Mouse (Mus musculus) cerebellum, adult 2 months (tissue): ENCODE results near the gene Polr3gl. TPM values are rescaled to one million over a fixed set of nuclear protein-coding genes. Genes with fewer than 3 reads are reported as not detected.

ENCODE experiments used
- DNase-seq, 2 experiments: peaks; one replicate each; pipeline ENCODE4 v3.0.0; 2021
- H3K27ac ChIP-seq: fragments of 200-500 bp; 2 replicates; pipeline ENCODE4 v1.5.1; 2012; ENCODE audit warnings: low read length, control low read depth, inconsistent platforms; ENCODE audit not compliant: insufficient read depth
- H3K27me3 ChIP-seq: fragments of 200-500 bp; 2 replicates; pipeline ENCODE4 v1.6.1; 2012; ENCODE audit warnings: inconsistent platforms, mild to moderate bottlenecking, low read length, moderate library complexity; ENCODE audit not compliant: control insufficient read depth, insufficient read depth
- H3K4me1 ChIP-seq: fragments of 200-500 bp; 2 replicates; pipeline ENCODE4 v1.6.1; 2011; ENCODE audit warnings: low read length; ENCODE audit not compliant: control insufficient read depth, insufficient read depth
- H3K4me3 ChIP-seq: fragments of 200-500 bp; replicated peaks from 2 replicates; pipeline ENCODE3; 2011; ENCODE audit warnings: mild to moderate bottlenecking, low read depth, low read length, control low read depth; ENCODE audit not compliant: insufficient read depth
- CTCF ChIP-seq: fragments of 200-500 bp; IDR thresholded peaks from 2 replicates; pipeline ENCODE4 v1.5.1; 2011; ENCODE audit warnings: low read depth, mild to moderate bottlenecking, control low read depth, low read length, moderate library complexity, borderline replicate concordance; ENCODE audit not compliant: insufficient read depth
- POLR2A ChIP-seq: fragments of 200-500 bp; IDR thresholded peaks from 2 replicates; pipeline ENCODE4 v1.6.1; 2011; ENCODE audit warnings: low read length, control low read depth, borderline replicate concordance; ENCODE audit not compliant: insufficient read depth
- WGBS: fragments of 180-500 bp; shearing (Covaris S2); methylation state at CpG from one replicate; pipeline ENCODE4 v1.1.7; 2018; 5-methylcytosine and 5-hydroxymethylcytosine counted together
- polyA plus RNA-seq: library from polyadenylated mRNA; depleted of rRNA; stranded (reverse); fragments of >200 nt; gene quantifications from 2 replicates; pipeline ENCODE4 v1.2.3, GENCODE M21; 2012

Polr3gl gene
- polyA plus RNA-seq, 1 experiment, result 55.5 TPM

- TF ChIP-seq CTCF, result no peak
- peak; percentile 35; the same call in 1 of the 2 replicates for TF ChIP-seq POLR2A
- peaks cover 18% of the 10 kb centered on the region for H3K4me1 ChIP-seq
- H3K4me3 ChIP-seq, result peak within 1 kb of the TSS; percentile 73
- peak within 1 kb of the TSS; percentile 99 for H3K27ac ChIP-seq
- H3K27me3 ChIP-seq, result no peaks in the 10 kb centered on the region
- peak; percentile 92 to 93 for DNase-seq
- WGBS, result under 1% methylated on average over 23 of the region's 23 CpGs
These were observed 2.3 kb upstream of the Polr3gl start, which contains the start of gene Ankrd34a for GRCm38 (mm10) chr3:96596228-96596707. TSS of gene Ankrd34a (plus strand) at chr3:96596636.

- 8% methylated on average over 6 of the region's 6 CpGs for WGBS
- TF ChIP-seq POLR2A, result no peak
- no peak for TF ChIP-seq CTCF
- Histone ChIP-seq H3K27me3 (no peaks in the 10 kb centered on the region), H3K4me1 (peaks cover 18% of the 10 kb centered on the region), H3K4me3 (peak overlapping the region; percentile 73), H3K27ac (peak overlapping the region; percentile 99)
- DNase-seq, result peak; percentile 59 to 76
These were observed 1.7 kb upstream of the Polr3gl start for GRCm38 (mm10) chr3:96595661-96596060.

- Histone ChIP-seq H3K27ac (no peak overlapping the region), H3K4me1 (peaks cover 18% of the 10 kb centered on the region), H3K27me3 (no peaks in the 10 kb centered on the region), H3K4me3 (no peak overlapping the region)
- WGBS, result 72% methylated on average over 5 of the region's 5 CpGs
- TF ChIP-seq CTCF (no peak), POLR2A (no peak)
- no peak for DNase-seq
These were observed 870 bp upstream of the Polr3gl start for GRCm38 (mm10) chr3:96594851-96595250.

- H3K4me1 ChIP-seq, result peaks cover 9% of the 10 kb centered on the region; the same call in 1 of the 2 replicates
- TF ChIP-seq POLR2A (no peak), CTCF (no peak)
- H3K4me3 ChIP-seq, result peak overlapping the region; percentile 84
- H3K27ac ChIP-seq, result peak overlapping the region; percentile 83
- peak; percentile 51 to 53 for DNase-seq
- no peaks in the 10 kb centered on the region for H3K27me3 ChIP-seq
- WGBS, result under 1% methylated on average over 10 of the region's 10 CpGs
These were observed 607 bp downstream of the Polr3gl start for GRCm38 (mm10) chr3:96593374-96593773.

- no peak for TF ChIP-seq CTCF
- no peak for TF ChIP-seq POLR2A
- Histone ChIP-seq H3K4me1 (peaks cover 9% of the 10 kb centered on the region; the same call in 1 of the 2 replicates), H3K4me3 (no peak overlapping the region), H3K27ac (no peak overlapping the region), H3K27me3 (no peaks in the 10 kb centered on the region; the same call in 1 of the 2 replicates)
- WGBS, result 78% methylated on average over 4 of the region's 4 CpGs
- DNase-seq, result no peak
These were observed 3.3 kb downstream of the Polr3gl start for GRCm38 (mm10) chr3:96590657-96591056.

- H3K27ac ChIP-seq, result no peak overlapping the region
- H3K27me3 ChIP-seq, result no peaks in the 10 kb centered on the region; the same call in 1 of the 2 replicates
- 91% methylated on average over 5 of the region's 5 CpGs for WGBS
- no peak for TF ChIP-seq POLR2A
- TF ChIP-seq CTCF, result no peak
- no peak for DNase-seq
- no peak overlapping the region for H3K4me3 ChIP-seq
- H3K4me1 ChIP-seq, result no peaks in the 10 kb centered on the region; the same call in 1 of the 2 replicates
These were observed 10.6 kb downstream of the Polr3gl start for GRCm38 (mm10) chr3:96583386-96583785.

GRCm38 (mm10) chr3:96581771-96582515 lies 12.0 kb downstream of the Polr3gl start:
- TF ChIP-seq POLR2A (no peak), CTCF (no peak)
- 80% methylated on average over 16 of the region's 16 CpGs for WGBS
- DNase-seq, result no peak

GRCm38 (mm10) chr3:96581141-96581540 lies 12.8 kb downstream of the Polr3gl start:
- 73% methylated on average over 6 of the region's 6 CpGs for WGBS
- H3K4me3 ChIP-seq, result no peak overlapping the region
- H3K27me3 ChIP-seq, result no peaks in the 10 kb centered on the region
- no peak overlapping the region for H3K27ac ChIP-seq
- no peak for TF ChIP-seq POLR2A
- TF ChIP-seq CTCF, result no peak
- no peak for DNase-seq
- H3K4me1 ChIP-seq, result peaks cover 9% of the 10 kb centered on the region

More at GRCm38 (mm10) chr3:96581771-96582515, 12.0 kb downstream of the Polr3gl start:
- H3K27ac ChIP-seq, result no peak overlapping the region
- no peak overlapping the region for H3K4me3 ChIP-seq
- peaks cover 4% of the 10 kb centered on the region for H3K4me1 ChIP-seq
- no peaks in the 10 kb centered on the region for H3K27me3 ChIP-seq
